Mouse (Mus musculus) erythroblast, embryonic 14.5 days (primary cell): ENCODE measurements around the gene Akt1.

Experiments
- GATA1 ChIP-seq: IDR thresholded peaks from 2 replicates; pipeline ENCODE4 v1.6.1; 2012; ENCODE audit warnings: low read length, inconsistent platforms, mixed read lengths
- TAL1 ChIP-seq: IDR thresholded peaks from 3 replicates; pipeline ENCODE4 v1.6.1; 2012; ENCODE audit warnings: low read length, inconsistent platforms, mixed read lengths

DNA sequence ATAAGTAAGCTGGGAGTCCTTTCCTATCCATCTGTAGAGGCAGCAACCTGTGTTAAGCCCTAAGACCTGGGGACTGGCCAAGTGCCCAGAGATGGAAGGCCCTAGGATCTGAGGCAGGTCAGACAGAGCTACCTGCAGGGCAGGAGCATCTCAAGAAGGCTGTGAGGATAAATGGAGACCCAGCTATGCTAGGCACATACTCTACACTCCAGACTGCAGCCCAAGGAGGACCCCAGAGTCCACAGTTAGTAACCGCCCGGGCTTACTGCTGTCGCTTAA lies 13.4 kb downstream of the Akt1 start:
- TF ChIP-seq TAL1 (no peak), GATA1 (no peak)
